Mouse (Mus musculus): ENCODE results near the gene Thbs1. TPM values are rescaled to one million over a fixed set of nuclear protein-coding genes. Genes with fewer than 3 reads are reported as not detected.
A peak's percentile ranks its signal among the peaks of the same experiment; 100 is the strongest.

The Thbs1 gene
- polyA plus RNA-seq, 1 experiment from 2014 or later, result 5.8 TPM

DNA sequence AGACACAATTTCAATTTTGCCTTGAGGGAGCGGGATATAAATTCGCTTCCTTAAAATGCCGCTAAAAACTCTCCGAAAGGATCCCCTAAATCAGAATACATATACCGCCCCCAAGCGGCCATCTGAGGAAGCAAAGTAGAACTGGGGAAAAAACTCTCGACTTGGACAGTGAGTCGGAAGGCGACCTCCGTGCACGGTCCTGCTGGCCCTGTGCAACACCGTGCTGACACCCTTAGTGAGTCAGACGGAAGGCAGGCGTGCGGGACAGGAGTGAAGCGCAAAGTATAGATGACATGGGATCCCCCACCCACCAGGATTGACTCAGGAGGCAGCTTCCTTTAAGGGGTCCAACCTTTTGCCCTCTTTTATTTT is 574 bp upstream of the Thbs1 start:
- peak overlapping the region; percentile 49 for H3K4me3 ChIP-seq (ENCODE audit: low read depth, low read length)
- no peak overlapping the region for H3K27ac ChIP-seq (ENCODE audit: low read depth, low read length)
- 0% methylated on average over 16 of the region's 16 CpGs for WGBS
- ATAC-seq (peak; percentile 76), DNase-seq (ENCODE audit: low spot score) (peak; percentile 93)
- peaks cover 5% of the 10 kb centered on the region; the same call in 1 of the 2 replicates for H3K27me3 ChIP-seq (replicated peaks; ENCODE audit: control insufficient read depth, insufficient read depth, low read length)
- H3K4me1 ChIP-seq (ENCODE audit: control insufficient read depth, insufficient read depth, low read length), result peaks cover 8% of the 10 kb centered on the region
- H3K9ac ChIP-seq (ENCODE audit: low read length), result peak overlapping the region; percentile 65
- no peaks in the 10 kb centered on the region for H3K36me3 ChIP-seq (ENCODE audit: control insufficient read depth, insufficient read depth, low read length)
- no peaks in the 10 kb centered on the region for H3K9me3 ChIP-seq (replicated peaks; ENCODE audit: control insufficient read depth, low read length)
- peak overlapping the region; percentile 90 for H3K4me2 ChIP-seq (ENCODE audit: low read length)

- peak overlapping the region; percentile 49 for H3K4me3 ChIP-seq (ENCODE audit: low read depth, low read length)
- DNase-seq (ENCODE audit: low spot score) (no peak), ATAC-seq (no peak)
- no peaks in the 10 kb centered on the region for H3K9me3 ChIP-seq (replicated peaks; ENCODE audit: control insufficient read depth, low read length)
- no peaks in the 10 kb centered on the region for H3K36me3 ChIP-seq (ENCODE audit: control insufficient read depth, insufficient read depth, low read length)
- peaks cover 5% of the 10 kb centered on the region; the same call in 1 of the 2 replicates for H3K27me3 ChIP-seq (replicated peaks; ENCODE audit: control insufficient read depth, insufficient read depth, low read length)
- H3K9ac ChIP-seq (ENCODE audit: low read length), result no peak overlapping the region
- peak overlapping the region; percentile 90 for H3K4me2 ChIP-seq (ENCODE audit: low read length)
- H3K4me1 ChIP-seq (ENCODE audit: control insufficient read depth, insufficient read depth, low read length), result peaks cover 8% of the 10 kb centered on the region
- H3K27ac ChIP-seq (ENCODE audit: low read depth, low read length), result no peak overlapping the region
- 18% methylated on average over 5 of the region's 5 CpGs for WGBS
These were observed 762 bp downstream of the Thbs1 start for GRCm38 (mm10) chr2:118112438-118112837.

DNA sequence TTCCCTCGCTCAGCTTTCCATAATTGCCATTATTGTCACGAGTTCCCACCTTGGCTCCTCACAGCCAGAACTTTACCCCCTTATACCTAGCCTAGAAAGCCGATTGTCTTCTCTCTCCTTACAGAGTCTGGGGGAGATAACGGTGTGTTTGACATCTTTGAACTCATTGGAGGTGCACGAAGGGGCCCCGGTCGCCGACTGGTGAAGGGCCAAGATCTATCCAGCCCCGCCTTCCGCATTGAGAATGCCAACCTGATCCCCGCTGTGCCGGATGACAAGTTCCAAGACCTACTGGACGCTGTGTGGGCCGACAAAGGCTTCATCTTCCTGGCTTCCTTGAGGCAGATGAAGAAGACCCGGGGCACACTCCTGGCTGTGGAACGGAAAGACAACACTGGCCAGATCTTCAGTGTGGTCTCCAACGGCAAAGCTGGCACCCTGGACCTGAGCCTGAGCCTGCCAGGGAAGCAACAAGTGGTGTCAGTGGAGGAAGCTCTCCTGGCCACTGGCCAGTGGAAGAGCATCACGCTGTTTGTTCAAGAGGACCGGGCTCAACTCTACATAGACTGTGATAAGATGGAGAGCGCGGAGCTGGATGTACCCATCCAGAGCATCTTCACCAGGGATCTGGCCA is 1.3 kb downstream of the Thbs1 start:
- Histone ChIP-seq H3K4me2 (ENCODE audit: low read length) (peak overlapping the region; percentile 90), H3K27ac (ENCODE audit: low read depth, low read length) (no peak overlapping the region), H3K4me1 (ENCODE audit: control insufficient read depth, insufficient read depth, low read length) (peaks cover 8% of the 10 kb centered on the region), H3K27me3 (replicated peaks; ENCODE audit: control insufficient read depth, insufficient read depth, low read length) (peaks cover 5% of the 10 kb centered on the region; the same call in 1 of the 2 replicates), H3K9me3 (replicated peaks; ENCODE audit: control insufficient read depth, low read length) (no peaks in the 10 kb centered on the region), H3K4me3 (ENCODE audit: low read depth, low read length) (peak overlapping the region; percentile 49), H3K9ac (ENCODE audit: low read length) (no peak overlapping the region), H3K36me3 (ENCODE audit: control insufficient read depth, insufficient read depth, low read length) (no peaks in the 10 kb centered on the region)
- ATAC-seq (no peak), DNase-seq (ENCODE audit: low spot score) (no peak)
- 47% methylated on average over 21 of the region's 21 CpGs for WGBS

DNA sequence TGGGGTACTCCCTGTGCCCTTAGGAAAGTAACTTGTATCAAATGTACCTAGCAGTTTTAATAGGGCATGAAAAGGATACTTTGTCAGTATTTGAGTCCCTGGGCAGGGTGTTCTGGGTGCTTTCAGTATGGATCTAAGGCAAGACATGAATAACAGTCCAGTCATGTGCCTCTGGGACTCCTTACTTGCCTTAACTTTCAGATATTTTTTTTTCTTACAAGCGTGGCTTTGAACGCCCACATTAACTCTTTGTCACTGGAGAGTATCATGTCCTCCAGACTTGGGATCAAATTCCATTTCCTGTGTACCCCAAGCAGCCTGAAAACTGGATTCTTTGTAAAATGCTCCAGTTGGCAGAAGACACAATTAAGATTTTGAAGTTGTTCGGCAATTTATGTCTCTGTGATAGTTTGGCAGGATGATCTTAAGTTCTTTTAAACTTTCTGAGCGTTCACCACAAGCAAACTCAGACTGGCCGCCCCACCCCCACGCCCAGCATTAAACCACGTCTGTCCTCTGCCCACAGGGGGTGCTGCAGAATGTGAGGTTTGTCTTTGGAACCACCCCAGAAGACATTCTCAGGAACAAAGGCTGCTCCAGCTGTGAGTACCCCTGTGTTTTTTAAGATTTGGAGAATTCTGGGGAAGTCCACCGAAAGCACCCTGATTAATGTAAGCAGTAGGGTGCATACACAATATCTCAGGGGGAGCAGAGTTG is 2.3 kb downstream of the Thbs1 start:
- Histone ChIP-seq H3K27ac (ENCODE audit: low read depth, low read length) (no peak overlapping the region), H3K27me3 (replicated peaks; ENCODE audit: control insufficient read depth, insufficient read depth, low read length) (peaks cover 5% of the 10 kb centered on the region; the same call in 1 of the 2 replicates), H3K4me3 (ENCODE audit: low read depth, low read length) (0 out of 2 replicates have a peak overlapping the region, but pooled peaks have one; percentile 49), H3K9me3 (replicated peaks; ENCODE audit: control insufficient read depth, low read length) (no peaks in the 10 kb centered on the region), H3K36me3 (ENCODE audit: control insufficient read depth, insufficient read depth, low read length) (peaks cover 2% of the 10 kb centered on the region; the same call in 1 of the 2 replicates), H3K4me2 (ENCODE audit: low read length) (peak overlapping the region; percentile 90), H3K4me1 (ENCODE audit: control insufficient read depth, insufficient read depth, low read length) (peaks cover 8% of the 10 kb centered on the region), H3K9ac (ENCODE audit: low read length) (no peak overlapping the region)
- DNase-seq (ENCODE audit: low spot score), result peak; percentile 27
- 44% methylated on average over 8 of the region's 8 CpGs for WGBS
- ATAC-seq, result no peak

DNA sequence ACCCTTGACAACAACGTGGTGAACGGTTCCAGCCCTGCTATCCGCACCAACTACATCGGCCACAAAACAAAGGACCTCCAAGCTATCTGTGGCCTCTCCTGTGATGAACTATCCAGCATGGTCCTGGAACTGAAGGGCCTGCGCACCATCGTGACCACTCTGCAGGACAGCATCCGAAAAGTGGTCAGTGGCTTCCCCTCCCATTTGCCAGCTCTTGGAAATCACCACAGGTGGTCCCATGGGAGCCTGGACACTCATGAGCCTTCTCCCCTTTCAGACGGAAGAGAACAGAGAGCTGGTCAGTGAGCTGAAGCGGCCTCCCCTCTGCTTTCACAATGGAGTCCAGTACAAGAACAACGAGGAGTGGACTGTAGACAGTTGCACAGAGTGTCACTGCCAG is 3.0 kb downstream of the Thbs1 start:
- no peak overlapping the region for H3K4me3 ChIP-seq (ENCODE audit: low read depth, low read length)
- peaks cover 5% of the 10 kb centered on the region; the same call in 1 of the 2 replicates for H3K27me3 ChIP-seq (replicated peaks; ENCODE audit: control insufficient read depth, insufficient read depth, low read length)
- H3K36me3 ChIP-seq (ENCODE audit: control insufficient read depth, insufficient read depth, low read length), result peaks cover 3% of the 10 kb centered on the region; the same call in 1 of the 2 replicates
- H3K9me3 ChIP-seq (replicated peaks; ENCODE audit: control insufficient read depth, low read length), result no peaks in the 10 kb centered on the region
- ATAC-seq (no peak), DNase-seq (ENCODE audit: low spot score) (no peak)
- no peak overlapping the region for H3K27ac ChIP-seq (ENCODE audit: low read depth, low read length)
- H3K4me2 ChIP-seq (ENCODE audit: low read length), result peak overlapping the region; percentile 90; the same call in 1 of the 2 replicates
- H3K9ac ChIP-seq (ENCODE audit: low read length), result no peak overlapping the region
- 78% methylated on average over 10 of the region's 10 CpGs for WGBS
- H3K4me1 ChIP-seq (ENCODE audit: control insufficient read depth, insufficient read depth, low read length), result peaks cover 8% of the 10 kb centered on the region

DNA sequence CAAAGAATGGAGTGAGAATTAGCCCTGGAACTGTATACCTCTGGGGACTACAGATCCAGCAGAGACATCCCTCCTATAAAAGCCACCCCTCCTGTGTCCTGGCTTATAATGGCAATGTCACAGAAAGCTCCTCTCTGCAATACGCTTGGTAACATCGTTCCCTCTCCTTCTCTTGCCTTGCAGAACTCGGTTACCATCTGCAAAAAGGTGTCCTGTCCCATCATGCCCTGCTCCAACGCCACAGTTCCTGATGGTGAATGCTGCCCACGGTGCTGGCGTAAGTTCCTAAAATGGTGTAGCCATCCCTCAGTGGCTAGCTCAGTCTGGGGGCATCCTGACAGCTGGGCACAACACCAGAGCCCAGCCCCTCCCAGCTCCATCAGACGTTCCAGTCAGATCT is 4.0 kb downstream of the Thbs1 start:
- DNase-seq (ENCODE audit: low spot score) (no peak), ATAC-seq (no peak)
- H3K4me2 ChIP-seq (ENCODE audit: low read length), result no peak overlapping the region
- H3K27ac ChIP-seq (ENCODE audit: low read depth, low read length), result no peak overlapping the region
- no peaks in the 10 kb centered on the region for H3K9me3 ChIP-seq (replicated peaks; ENCODE audit: control insufficient read depth, low read length)
- no peak overlapping the region for H3K9ac ChIP-seq (ENCODE audit: low read length)
- peaks cover 4% of the 10 kb centered on the region; the same call in 1 of the 2 replicates for H3K36me3 ChIP-seq (ENCODE audit: control insufficient read depth, insufficient read depth, low read length)
- no peak overlapping the region for H3K4me3 ChIP-seq (ENCODE audit: low read depth, low read length)
- peaks cover 6% of the 10 kb centered on the region for H3K4me1 ChIP-seq (ENCODE audit: control insufficient read depth, insufficient read depth, low read length)
- peaks cover 3% of the 10 kb centered on the region; the same call in 1 of the 2 replicates for H3K27me3 ChIP-seq (replicated peaks; ENCODE audit: control insufficient read depth, insufficient read depth, low read length)
- 88% methylated on average over 7 of the region's 7 CpGs for WGBS

DNA sequence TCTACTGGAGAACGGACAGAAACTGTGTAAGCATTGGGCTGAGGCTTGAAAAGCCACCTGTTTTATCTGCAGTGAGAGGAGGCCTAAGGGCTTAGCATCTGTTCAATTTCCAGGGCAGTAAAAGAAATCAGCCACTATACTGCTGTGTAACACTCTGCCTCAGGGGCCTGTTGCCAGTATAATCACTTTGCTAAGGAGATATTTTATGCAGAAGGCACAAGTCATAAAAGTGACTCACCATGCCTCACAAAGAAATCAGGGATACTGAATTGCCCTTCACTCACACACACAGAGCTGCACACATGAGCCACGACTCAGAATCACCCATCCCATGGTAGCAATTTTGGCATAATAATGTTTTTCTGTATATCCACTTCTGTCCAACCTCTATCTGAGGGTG is 4.5 kb downstream of the Thbs1 start:
- Histone ChIP-seq H3K36me3 (ENCODE audit: control insufficient read depth, insufficient read depth, low read length) (peaks cover 4% of the 10 kb centered on the region; the same call in 1 of the 2 replicates), H3K9me3 (replicated peaks; ENCODE audit: control insufficient read depth, low read length) (no peaks in the 10 kb centered on the region), H3K9ac (ENCODE audit: low read length) (no peak overlapping the region), H3K27me3 (replicated peaks; ENCODE audit: control insufficient read depth, insufficient read depth, low read length) (peaks cover 3% of the 10 kb centered on the region; the same call in 1 of the 2 replicates), H3K27ac (ENCODE audit: low read depth, low read length) (no peak overlapping the region), H3K4me3 (ENCODE audit: low read depth, low read length) (no peak overlapping the region), H3K4me2 (ENCODE audit: low read length) (no peak overlapping the region), H3K4me1 (ENCODE audit: control insufficient read depth, insufficient read depth, low read length) (peaks cover 3% of the 10 kb centered on the region; the same call in 1 of the 2 replicates)
- WGBS, result 69% methylated on average over 2 of the region's 2 CpGs
- ATAC-seq (no peak), DNase-seq (ENCODE audit: low spot score) (no peak)

GRCm38 (mm10) chr2:118116754-118117290 is 5.1 kb downstream of the Thbs1 start:
- WGBS, result 81% methylated on average over 3 of the region's 3 CpGs
- peaks cover 3% of the 10 kb centered on the region; the same call in 1 of the 2 replicates for H3K27me3 ChIP-seq (replicated peaks; ENCODE audit: control insufficient read depth, insufficient read depth, low read length)
- H3K4me3 ChIP-seq (ENCODE audit: low read depth, low read length), result no peak overlapping the region
- no peak for ATAC-seq
- H3K4me2 ChIP-seq (ENCODE audit: low read length), result no peak overlapping the region
- no peak overlapping the region for H3K27ac ChIP-seq (ENCODE audit: low read depth, low read length)
- no peak for DNase-seq (ENCODE audit: low spot score)
- H3K36me3 ChIP-seq (ENCODE audit: control insufficient read depth, insufficient read depth, low read length), result peaks cover 4% of the 10 kb centered on the region; the same call in 1 of the 2 replicates
- no peak overlapping the region for H3K9ac ChIP-seq (ENCODE audit: low read length)
- peaks cover 3% of the 10 kb centered on the region; the same call in 1 of the 2 replicates for H3K4me1 ChIP-seq (ENCODE audit: control insufficient read depth, insufficient read depth, low read length)
- no peaks in the 10 kb centered on the region for H3K9me3 ChIP-seq (replicated peaks; ENCODE audit: control insufficient read depth, low read length)
